Mouse (Mus musculus) forebrain, embryonic 16.5 days (tissue): Measurements from ENCODE around the gene Akap8l. TPM values are rescaled to one million over a fixed set of nuclear protein-coding genes. Genes with fewer than 3 reads are reported as not detected.

Experiments
- ATAC-seq: fragments of 200-750 bp; cut with Nextera tagmentation; 2 replicates; pipeline ENCODE4 v1.8.0; 2017; ENCODE audit warnings: mild to moderate bottlenecking, moderate library complexity
- H3K27ac ChIP-seq: fragments of 300-500 bp; sonication (generic); 2 replicates; pipeline ENCODE4 v1.5.1; 2014; ENCODE audit warnings: low read length, control low read depth
- H3K27me3 ChIP-seq: fragments of 300-500 bp; sonication (generic); replicated peaks from 2 replicates; pipeline ENCODE4 v1.6.1; 2014; ENCODE audit warnings: low read length; ENCODE audit not compliant: control insufficient read depth, insufficient read depth
- H3K36me3 ChIP-seq: fragments of 300-500 bp; sonication (generic); 2 replicates; pipeline ENCODE4 v1.6.1; 2014; ENCODE audit not compliant: control insufficient read depth, insufficient read depth
- H3K4me1 ChIP-seq: fragments of 300-500 bp; sonication (generic); replicated peaks from 2 replicates; pipeline ENCODE4 v1.6.1; 2014; ENCODE audit warnings: low read length; ENCODE audit not compliant: control insufficient read depth, insufficient read depth
- H3K4me2 ChIP-seq: fragments of 300-500 bp; sonication (generic); 2 replicates; pipeline ENCODE4 v1.6.1; 2014; ENCODE audit warnings: mild to moderate bottlenecking, low read length, control low read depth
- H3K4me3 ChIP-seq: fragments of 300-500 bp; sonication (generic); replicated peaks from 2 replicates; pipeline ENCODE4 v1.5.1; 2014; ENCODE audit warnings: mild to moderate bottlenecking, low read length, control low read depth
- H3K9ac ChIP-seq: fragments of 300-500 bp; sonication (generic); replicated peaks from 2 replicates; pipeline ENCODE4 v1.6.1; 2014; ENCODE audit warnings: low read depth, low read length, control low read depth
- H3K9me3 ChIP-seq: fragments of 300-500 bp; sonication (generic); 2 replicates; pipeline ENCODE4 v1.6.1; 2016; ENCODE audit warnings: low read length; ENCODE audit not compliant: control insufficient read depth
- WGBS: fragments of 180-500 bp; shearing (Covaris S2); extraction: QIAGEN DNeasy Blood & Tissue Kit; methylation state at CpG from one replicate; pipeline ENCODE4 v1.1.7; 2014; 5-methylcytosine and 5-hydroxymethylcytosine counted together
- polyA plus RNA-seq: library from polyadenylated mRNA; unstranded; fragments of >200 nt; fragmentation: Nextera tagmentation; extraction: Ambion mirVana; gene quantifications from 2 replicates; pipeline ENCODE4 v1.2.1, GENCODE M21; 2015

Akap8l gene
- polyA plus RNA-seq, 1 experiment from 2014 or later, result 164 TPM

DNA sequence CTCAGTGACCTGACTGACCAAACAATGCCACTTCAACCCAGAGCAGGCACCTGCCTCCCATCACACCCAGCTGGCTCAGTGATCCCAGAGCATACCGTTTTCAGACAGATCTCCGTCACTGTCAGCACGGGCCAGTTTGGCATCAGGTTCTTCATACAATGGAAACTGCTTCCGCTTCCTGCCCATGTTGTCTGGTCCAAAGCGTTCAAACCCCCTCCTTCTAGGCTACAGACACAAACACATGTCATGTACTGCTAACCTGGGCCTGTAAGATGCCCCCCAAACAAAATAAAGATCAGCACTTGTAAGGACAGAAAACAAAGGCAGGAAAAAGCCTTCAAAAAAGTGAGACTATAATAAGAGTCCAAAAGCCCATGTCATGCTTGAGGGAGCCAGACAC lies 34.8 kb downstream of the Akap8l start:
- no peak for ATAC-seq
- no peaks in the 10 kb centered on the region for H3K9me3 ChIP-seq
- peaks cover 60% of the 10 kb centered on the region for H3K36me3 ChIP-seq
- no peaks in the 10 kb centered on the region for H3K27me3 ChIP-seq
- no peak overlapping the region for H3K4me3 ChIP-seq
- WGBS, result 96% methylated on average over 5 of the region's 5 CpGs
- H3K4me2 ChIP-seq, result no peak overlapping the region
- no peak overlapping the region for H3K27ac ChIP-seq
- H3K9ac ChIP-seq, result no peak overlapping the region
- peaks cover 13% of the 10 kb centered on the region for H3K4me1 ChIP-seq

DNA sequence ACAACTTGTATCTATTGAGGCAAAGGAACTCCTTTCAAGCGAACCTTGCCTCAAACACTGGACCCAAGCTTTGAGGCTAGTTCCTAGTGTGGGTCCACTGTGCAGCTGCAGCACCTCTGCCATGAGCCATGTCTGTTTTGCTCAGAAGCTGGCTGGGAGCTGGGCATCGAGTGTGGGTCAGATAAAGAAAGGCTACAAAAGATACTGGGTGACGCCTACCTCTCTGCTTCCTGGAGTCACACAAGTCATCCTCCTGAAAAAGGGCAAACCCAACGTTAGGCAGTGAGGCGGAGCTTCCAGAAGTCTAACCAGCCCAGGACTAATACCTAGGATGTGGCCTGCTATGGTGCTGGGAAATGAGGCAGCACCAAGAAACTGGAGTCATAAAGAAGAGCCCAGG lies 36.5 kb downstream of the Akap8l start:
- no peaks in the 10 kb centered on the region for H3K27me3 ChIP-seq
- H3K4me3 ChIP-seq, result no peak overlapping the region
- H3K4me2 ChIP-seq, result no peak overlapping the region
- 85% methylated on average over 5 of the region's 5 CpGs for WGBS
- H3K27ac ChIP-seq, result no peak overlapping the region
- H3K9me3 ChIP-seq, result no peaks in the 10 kb centered on the region
- H3K9ac ChIP-seq, result no peak overlapping the region
- no peak for ATAC-seq
- peaks cover 3% of the 10 kb centered on the region; the same call in 1 of the 2 replicates for H3K4me1 ChIP-seq
- H3K36me3 ChIP-seq, result peaks cover 75% of the 10 kb centered on the region

DNA sequence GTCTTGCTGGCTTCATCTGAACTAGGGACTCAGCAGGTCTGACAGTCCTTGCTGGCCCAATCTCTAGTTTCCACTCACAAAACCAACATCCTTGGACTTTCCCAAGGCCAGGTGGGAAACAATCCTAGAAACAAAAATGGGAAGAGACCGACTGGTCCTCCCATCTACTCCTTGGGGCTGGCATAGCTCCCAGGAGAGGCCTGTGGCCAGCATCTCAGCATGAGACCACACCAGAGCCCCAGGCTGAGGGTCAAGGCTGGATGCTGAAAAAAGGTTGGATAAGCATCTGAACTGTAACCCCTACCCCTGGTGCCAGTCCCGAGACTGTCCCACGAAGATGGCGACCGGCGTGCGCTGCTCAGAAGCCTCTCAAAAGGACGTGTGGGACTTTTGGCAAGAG lies 37.6 kb downstream of the Akap8l start:
- H3K27ac ChIP-seq, result no peak overlapping the region
- H3K36me3 ChIP-seq, result peaks cover 81% of the 10 kb centered on the region
- no peaks in the 10 kb centered on the region for H3K4me1 ChIP-seq
- no peaks in the 10 kb centered on the region for H3K9me3 ChIP-seq
- no peak overlapping the region for H3K4me3 ChIP-seq
- WGBS, result 93% methylated on average over 8 of the region's 8 CpGs
- no peak for ATAC-seq
- H3K9ac ChIP-seq, result no peak overlapping the region
- no peaks in the 10 kb centered on the region for H3K27me3 ChIP-seq
- H3K4me2 ChIP-seq, result no peak overlapping the region

DNA sequence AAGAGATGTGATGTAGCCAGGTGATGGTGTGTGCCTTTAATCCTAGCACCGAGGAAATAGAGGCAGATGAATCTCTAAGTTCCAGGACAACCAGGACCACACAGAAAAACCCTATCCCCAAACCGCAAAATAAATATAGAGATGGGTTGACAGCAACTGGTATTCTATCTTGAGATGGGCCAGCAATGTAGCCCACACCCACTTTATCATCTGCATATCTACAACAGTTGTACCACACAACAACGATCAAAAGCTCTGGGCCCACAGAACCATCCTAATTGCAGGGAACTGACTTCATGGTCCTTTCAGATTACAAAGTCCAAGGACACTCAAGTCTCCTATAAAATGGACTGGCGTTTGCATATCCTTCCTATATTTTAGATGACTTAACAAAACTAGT lies 42.4 kb downstream of the Akap8l start:
- no peaks in the 10 kb centered on the region for H3K9me3 ChIP-seq
- 95% methylated on average over 4 of the region's 4 CpGs for WGBS
- no peak overlapping the region for H3K27ac ChIP-seq
- H3K27me3 ChIP-seq, result no peaks in the 10 kb centered on the region
- ATAC-seq, result no peak
- no peak overlapping the region for H3K9ac ChIP-seq
- peaks cover 71% of the 10 kb centered on the region for H3K36me3 ChIP-seq
- no peaks in the 10 kb centered on the region for H3K4me1 ChIP-seq
- no peak overlapping the region for H3K4me3 ChIP-seq
- H3K4me2 ChIP-seq, result no peak overlapping the region

DNA sequence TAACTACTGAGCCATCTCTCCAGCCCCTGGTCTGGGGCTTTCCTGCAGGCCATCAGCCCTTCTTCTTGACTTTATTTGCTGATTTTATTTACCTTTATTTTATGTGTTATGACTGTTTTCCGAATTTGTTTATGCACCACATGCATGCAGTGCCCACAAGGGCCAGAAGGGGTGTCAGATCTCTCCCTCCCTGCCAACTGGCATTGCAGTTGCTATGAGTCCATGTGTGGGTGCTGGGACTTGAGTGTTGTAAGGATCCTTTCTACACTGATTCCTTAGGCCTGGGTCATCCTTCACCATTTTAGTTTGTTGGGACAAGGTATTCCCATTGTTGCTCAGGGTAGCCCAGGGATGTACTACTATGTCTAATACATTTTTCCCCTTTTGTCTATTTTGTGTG lies 52.3 kb downstream of the Akap8l start:
- Histone ChIP-seq H3K36me3 (no peaks in the 10 kb centered on the region), H3K27me3 (no peaks in the 10 kb centered on the region), H3K9ac (no peak overlapping the region), H3K9me3 (no peaks in the 10 kb centered on the region), H3K4me2 (no peak overlapping the region), H3K4me1 (no peaks in the 10 kb centered on the region), H3K4me3 (no peak overlapping the region), H3K27ac (no peak overlapping the region)
- no peak for ATAC-seq
- 73% methylated on average over 1 of the region's 1 CpGs for WGBS

DNA sequence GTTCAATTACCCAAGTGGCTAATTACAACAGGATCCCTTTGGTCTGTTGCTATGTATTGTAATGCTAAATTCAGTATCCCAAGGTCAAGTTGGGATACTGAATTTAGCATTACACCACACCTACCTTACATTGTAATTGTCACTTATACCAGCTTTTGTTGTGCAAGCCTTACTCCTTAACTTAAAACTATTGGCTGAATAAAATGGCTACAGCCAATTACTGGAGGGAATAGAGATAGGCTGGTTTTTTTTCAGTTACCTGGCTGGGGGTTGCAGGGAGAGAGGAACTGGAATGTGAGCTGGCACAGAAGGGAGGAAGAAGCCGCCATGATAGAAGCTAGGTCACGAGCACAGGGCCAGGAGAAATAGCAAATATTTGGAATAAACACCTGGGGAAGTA lies 54.5 kb downstream of the Akap8l start:
- 93% methylated on average over 2 of the region's 2 CpGs for WGBS
- ATAC-seq, result no peak

DNA sequence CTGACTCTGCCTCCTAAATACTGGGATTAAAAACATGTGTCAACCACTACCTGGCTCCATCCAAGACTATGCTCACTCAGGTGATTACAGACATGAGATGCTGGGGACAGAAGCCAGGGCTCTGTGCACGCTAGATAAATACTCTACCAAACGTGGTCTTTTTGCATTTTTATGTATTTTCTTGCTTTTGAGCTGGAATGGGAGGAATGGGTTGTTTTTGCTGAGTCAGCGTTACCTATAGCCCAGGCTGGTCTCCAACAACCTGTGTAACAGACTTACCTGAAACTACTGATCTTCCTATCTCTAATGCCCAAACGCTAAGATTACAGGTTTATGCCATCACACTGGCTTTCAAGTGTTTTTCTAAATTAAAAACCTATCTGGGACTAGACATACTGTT lies 55.2 kb downstream of the Akap8l start:
- no peak overlapping the region for H3K27ac ChIP-seq
- H3K4me1 ChIP-seq, result no peaks in the 10 kb centered on the region
- H3K27me3 ChIP-seq, result no peaks in the 10 kb centered on the region
- 80% methylated on average over 4 of the region's 4 CpGs for WGBS
- no peak overlapping the region for H3K9ac ChIP-seq
- no peaks in the 10 kb centered on the region for H3K36me3 ChIP-seq
- H3K4me2 ChIP-seq, result no peak overlapping the region
- peaks cover 3% of the 10 kb centered on the region; the same call in 1 of the 2 replicates for H3K9me3 ChIP-seq
- no peak overlapping the region for H3K4me3 ChIP-seq
- ATAC-seq, result no peak

More for the DNA sequence above, 54.5 kb downstream of the Akap8l start:
- no peaks in the 10 kb centered on the region for H3K36me3 ChIP-seq
- no peak overlapping the region for H3K4me3 ChIP-seq
- H3K4me1 ChIP-seq, result no peaks in the 10 kb centered on the region
- no peaks in the 10 kb centered on the region for H3K27me3 ChIP-seq
- H3K9ac ChIP-seq, result no peak overlapping the region
- H3K9me3 ChIP-seq, result peaks cover 3% of the 10 kb centered on the region; the same call in 1 of the 2 replicates
- no peak overlapping the region for H3K27ac ChIP-seq
- H3K4me2 ChIP-seq, result no peak overlapping the region

DNA sequence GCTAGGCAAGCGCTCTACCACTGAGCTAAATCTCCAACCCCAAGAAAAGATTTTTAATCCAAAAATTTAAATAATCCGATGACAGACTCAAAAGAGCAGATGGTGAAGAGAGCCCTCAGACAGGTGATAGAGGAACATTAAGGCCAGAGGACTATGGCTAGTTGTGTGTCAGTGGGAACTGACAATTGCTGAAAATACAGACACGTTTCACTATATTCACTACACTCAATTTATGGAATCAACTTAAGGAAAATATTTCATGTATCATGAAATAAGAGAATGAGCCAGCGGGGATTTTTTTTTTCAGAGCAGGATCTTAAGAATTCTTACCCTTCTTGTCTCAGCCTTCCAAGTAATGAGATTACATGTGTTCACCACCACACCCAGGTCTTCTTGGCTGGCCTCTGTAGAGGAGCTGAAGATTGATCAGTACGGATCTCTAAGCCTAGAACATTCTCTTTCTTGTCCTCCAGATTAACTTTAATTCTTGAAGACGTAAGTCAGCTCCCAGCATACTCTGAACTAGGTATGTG lies 65.2 kb downstream of the Akap8l start:
- Histone ChIP-seq H3K27ac (peak overlapping the region; percentile 100), H3K9me3 (no peaks in the 10 kb centered on the region), H3K4me3 (peak overlapping the region; percentile 95), H3K36me3 (no peaks in the 10 kb centered on the region), H3K4me2 (peak overlapping the region; percentile 87), H3K9ac (peak overlapping the region; percentile 97), H3K4me1 (peaks cover 24% of the 10 kb centered on the region), H3K27me3 (no peaks in the 10 kb centered on the region)
- 41% methylated on average over 6 of the region's 6 CpGs for WGBS
- no peak for ATAC-seq

DNA sequence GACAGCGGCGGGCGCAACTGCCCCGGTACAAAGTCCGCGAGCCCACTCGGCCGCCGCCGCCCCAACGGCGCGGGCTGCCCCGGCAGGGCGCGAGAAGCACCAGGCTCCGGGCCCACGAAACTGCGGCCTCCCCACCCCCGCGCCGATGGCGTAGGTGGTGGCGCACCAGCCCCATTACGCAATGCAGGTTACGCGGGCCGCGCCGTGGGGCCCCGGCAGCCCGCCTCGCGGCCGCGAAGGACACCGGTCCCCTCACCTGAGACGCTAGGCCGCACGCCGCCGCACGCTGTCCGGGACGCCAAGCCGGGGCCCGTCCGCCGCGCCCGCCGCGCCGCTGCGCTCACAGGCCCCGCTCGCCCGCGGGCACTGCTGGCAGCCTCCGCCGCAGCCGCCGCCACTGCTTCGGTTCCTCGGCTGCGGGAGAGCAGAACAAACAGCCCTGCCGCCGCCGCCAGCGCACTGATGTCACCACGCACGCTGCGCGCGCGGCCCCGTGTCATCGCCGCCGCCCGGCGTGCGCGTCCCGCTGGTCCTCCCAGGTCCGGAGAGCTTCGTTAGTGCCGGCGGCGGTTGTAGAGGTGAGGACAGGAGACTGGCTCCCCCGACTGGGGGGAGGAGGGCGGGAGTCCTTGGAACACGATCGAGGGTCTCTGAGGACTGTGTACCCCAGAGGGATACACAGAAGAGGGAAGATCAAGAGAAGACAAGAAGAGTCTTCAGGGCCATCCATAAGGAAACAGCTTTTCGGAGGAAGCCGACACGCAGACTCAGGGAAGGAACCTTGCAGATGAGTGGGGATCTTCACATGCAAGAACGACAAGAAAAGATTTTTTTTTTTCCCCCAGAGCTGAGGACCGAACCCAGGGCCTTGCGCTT lies 65.9 kb downstream of the Akap8l start, which contains the start of gene Brd4:
Gene Brd4, minus strand, starts transcription at position 461 of the 876 bp plus-strand sequence.
- Histone ChIP-seq H3K9ac (peak within 1 kb of the TSS; percentile 97), H3K4me3 (peak within 1 kb of the TSS; percentile 95), H3K4me1 (peaks cover 24% of the 10 kb centered on the region), H3K27me3 (no peaks in the 10 kb centered on the region), H3K36me3 (no peaks in the 10 kb centered on the region), H3K4me2 (peak within 1 kb of the TSS; percentile 87), H3K9me3 (no peaks in the 10 kb centered on the region), H3K27ac (peak within 1 kb of the TSS; percentile 100)
- peak; percentile 95 for ATAC-seq
- under 1% methylated on average over 76 of the region's 100 CpGs for WGBS
